Mouse (Mus musculus): ENCODE measurements around the gene Golph3.

Gene Golph3

GRCm38 (mm10) chr15:12318451-12318850 lies 2.8 kb upstream of the Golph3 start:
- in situ Hi-C loops (cut with MboI) = no loop called here

- in situ Hi-C loops (cut with MboI) = no loop called here
Observed at GRCm38 (mm10) chr15:12319889-12320288, 1.4 kb upstream of the Golph3 start.

- in situ Hi-C loops (cut with MboI) = no loop called here
Observed at GRCm38 (mm10) chr15:12320441-12321090, 684 bp upstream of the Golph3 start.

GRCm38 (mm10) chr15:12321788-12322621 lies 755 bp downstream of the Golph3 start, which contains the start of gene 1810049J17Rik:
TSS of gene 1810049J17Rik (minus strand) at chr15:12321899.
- in situ Hi-C loops (cut with MboI) = no loop called here

- in situ Hi-C loops (cut with MboI) = no loop called here
Observed at GRCm38 (mm10) chr15:12322676-12323402, 1.6 kb downstream of the Golph3 start.

- in situ Hi-C loops (cut with MboI) = no loop called here
Observed at GRCm38 (mm10) chr15:12324326-12324725, 3.1 kb downstream of the Golph3 start.

- in situ Hi-C loops (cut with MboI) = no loop called here
Observed at GRCm38 (mm10) chr15:12330389-12330788, 9.1 kb downstream of the Golph3 start.

GRCm38 (mm10) chr15:12330892-12331291 lies 9.6 kb downstream of the Golph3 start:
- in situ Hi-C loops (cut with MboI) = no loop called here

- in situ Hi-C loops (cut with MboI) = no loop called here
Observed at GRCm38 (mm10) chr15:12331300-12331699, 10.1 kb downstream of the Golph3 start.

GRCm38 (mm10) chr15:12334381-12334780 lies 13.1 kb downstream of the Golph3 start:
- in situ Hi-C loops (cut with MboI) = no loop called here

- in situ Hi-C loops (cut with MboI) = no loop called here
Observed at GRCm38 (mm10) chr15:12337030-12337778, 16.0 kb downstream of the Golph3 start.

- in situ Hi-C loops (cut with MboI) = no loop called here
Observed at GRCm38 (mm10) chr15:12337779-12338137, 16.5 kb downstream of the Golph3 start.

GRCm38 (mm10) chr15:12340536-12341400 lies 19.5 kb downstream of the Golph3 start:
- in situ Hi-C loops (cut with MboI) = no loop called here

GRCm38 (mm10) chr15:12341401-12341758 lies 20.1 kb downstream of the Golph3 start:
- in situ Hi-C loops (cut with MboI) = no loop called here

- in situ Hi-C loops (cut with MboI) = no loop called here
Observed at GRCm38 (mm10) chr15:12346916-12347315, 25.7 kb downstream of the Golph3 start.

- in situ Hi-C loops (cut with MboI) = no loop called here
Observed at GRCm38 (mm10) chr15:12348950-12349349, 27.7 kb downstream of the Golph3 start.

GRCm38 (mm10) chr15:12349840-12350239 lies 28.6 kb downstream of the Golph3 start:
- in situ Hi-C loops (cut with MboI) = no loop called here

- in situ Hi-C loops (cut with MboI) = no loop called here
Observed at GRCm38 (mm10) chr15:12351470-12351869, 30.2 kb downstream of the Golph3 start.

- in situ Hi-C loops (cut with MboI) = no loop called here
Observed at GRCm38 (mm10) chr15:12354281-12354810, 33.1 kb downstream of the Golph3 start.

GRCm38 (mm10) chr15:12355261-12355660 lies 34.0 kb downstream of the Golph3 start:
- in situ Hi-C loops (cut with MboI) = no loop called here

GRCm38 (mm10) chr15:12355907-12356306 lies 34.7 kb downstream of the Golph3 start:
- in situ Hi-C loops (cut with MboI) = no loop called here
